Mouse (Mus musculus): ENCODE measurements around the gene Ugt8a.

- TF ChIP-seq POLR2A (IDR thresholded peaks at IDR 0.05; ENCODE audit: insufficient read depth, low read depth, low read length) = no peak
- TF ChIP-seq CTCF (IDR thresholded peaks at IDR 0.05; ENCODE audit: insufficient read depth, low read depth, low read length) = no peak
Measured at GRCm38 (mm10) chr3:125931059-125931458, 7.4 kb downstream of the Ugt8a start.
